Mouse (Mus musculus): ENCODE data around the gene Lypd6b. TPM values are rescaled to one million over a fixed set of nuclear protein-coding genes. Genes with fewer than 3 reads are reported as not detected.

Gene Lypd6b
- polyA plus RNA-seq, 1 experiment from 2014 or later, result 0.73 TPM

DNA sequence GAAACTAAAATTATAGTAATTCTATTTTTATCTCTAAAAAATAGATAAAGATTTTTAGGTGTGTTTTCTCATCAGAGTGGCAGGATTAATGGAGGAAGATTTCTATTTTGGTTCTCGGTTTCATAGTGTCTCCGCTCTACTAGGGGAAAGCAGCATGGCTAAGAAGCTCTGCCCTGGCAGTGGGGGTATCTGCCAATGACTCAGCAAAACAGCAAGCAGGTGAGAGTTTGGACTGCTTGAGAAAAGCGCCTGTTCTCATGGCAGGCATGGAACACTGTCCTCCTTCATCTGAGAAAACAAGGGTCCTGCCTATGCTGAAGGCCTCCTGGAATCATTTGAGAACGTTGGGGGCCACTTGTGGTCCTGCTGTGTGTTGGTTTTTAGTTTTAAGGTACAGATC lies 12.3 kb upstream of the Lypd6b start:
- Histone ChIP-seq H3K9ac (ENCODE audit: low read depth, low read length) (no peak overlapping the region), H3K4me1 (replicated peaks; ENCODE audit: control insufficient read depth, insufficient read depth, low read length) (no peaks in the 10 kb centered on the region), H3K4me3 (ENCODE audit: low read depth, low read length) (no peak overlapping the region), H3K27ac (ENCODE audit: low read depth, low read length) (no peak overlapping the region), H3K27me3 (replicated peaks; ENCODE audit: control insufficient read depth, insufficient read depth, low read length) (no peaks in the 10 kb centered on the region), H3K4me2 (replicated peaks; ENCODE audit: low read depth) (no peak overlapping the region), H3K9me3 (ENCODE audit: control insufficient read depth) (no peaks in the 10 kb centered on the region), H3K36me3 (ENCODE audit: control insufficient read depth, insufficient read depth) (no peaks in the 10 kb centered on the region)
- TF ChIP-seq CTCF (IDR thresholded peaks at IDR 0.05; ENCODE audit: low read depth), result no peak
- WGBS, result 86% methylated on average over 4 of the region's 4 CpGs
- ATAC-seq, result no peak

- Histone ChIP-seq H3K36me3 (ENCODE audit: control insufficient read depth, insufficient read depth) (no peaks in the 10 kb centered on the region), H3K9ac (ENCODE audit: low read depth, low read length) (no peak overlapping the region), H3K4me2 (replicated peaks; ENCODE audit: low read depth) (no peak overlapping the region), H3K9me3 (ENCODE audit: control insufficient read depth) (no peaks in the 10 kb centered on the region), H3K27ac (ENCODE audit: low read depth, low read length) (no peak overlapping the region), H3K4me1 (replicated peaks; ENCODE audit: control insufficient read depth, insufficient read depth, low read length) (no peaks in the 10 kb centered on the region), H3K4me3 (ENCODE audit: low read depth, low read length) (no peak overlapping the region), H3K27me3 (replicated peaks; ENCODE audit: control insufficient read depth, insufficient read depth, low read length) (no peaks in the 10 kb centered on the region)
- ATAC-seq, result no peak
- TF ChIP-seq CTCF (IDR thresholded peaks at IDR 0.05; ENCODE audit: low read depth), result peak; percentile 55
Measured at GRCm38 (mm10) chr2:49775735-49776134, 11.8 kb upstream of the Lypd6b start.

GRCm38 (mm10) chr2:49776407-49776806 lies 11.1 kb upstream of the Lypd6b start:
- no peaks in the 10 kb centered on the region for H3K4me1 ChIP-seq (replicated peaks; ENCODE audit: control insufficient read depth, insufficient read depth, low read length)
- WGBS, result 84% methylated on average over 4 of the region's 4 CpGs
- H3K27ac ChIP-seq (ENCODE audit: low read depth, low read length), result no peak overlapping the region
- no peaks in the 10 kb centered on the region for H3K36me3 ChIP-seq (ENCODE audit: control insufficient read depth, insufficient read depth)
- no peaks in the 10 kb centered on the region for H3K9me3 ChIP-seq (ENCODE audit: control insufficient read depth)
- no peaks in the 10 kb centered on the region for H3K27me3 ChIP-seq (replicated peaks; ENCODE audit: control insufficient read depth, insufficient read depth, low read length)
- ATAC-seq, result no peak
- H3K4me3 ChIP-seq (ENCODE audit: low read depth, low read length), result no peak overlapping the region
- no peak overlapping the region for H3K9ac ChIP-seq (ENCODE audit: low read depth, low read length)
- no peak overlapping the region for H3K4me2 ChIP-seq (replicated peaks; ENCODE audit: low read depth)
- TF ChIP-seq CTCF (IDR thresholded peaks at IDR 0.05; ENCODE audit: low read depth), result no peak

GRCm38 (mm10) chr2:49788051-49788418 lies 547 bp downstream of the Lypd6b start:
- peaks cover 16% of the 10 kb centered on the region; the same call in 1 of the 2 replicates for H3K27me3 ChIP-seq (replicated peaks; ENCODE audit: control insufficient read depth, insufficient read depth, low read length)
- ATAC-seq, result no peak
- no peak overlapping the region for H3K9ac ChIP-seq (ENCODE audit: low read depth, low read length)
- under 1% methylated on average over 14 of the region's 14 CpGs for WGBS
- H3K4me3 ChIP-seq (ENCODE audit: low read depth, low read length), result peak overlapping the region; percentile 60
- TF ChIP-seq CTCF (IDR thresholded peaks at IDR 0.05; ENCODE audit: low read depth), result no peak
- H3K36me3 ChIP-seq (ENCODE audit: control insufficient read depth, insufficient read depth), result no peaks in the 10 kb centered on the region
- H3K4me2 ChIP-seq (replicated peaks; ENCODE audit: low read depth), result peak overlapping the region; percentile 99
- no peaks in the 10 kb centered on the region for H3K9me3 ChIP-seq (ENCODE audit: control insufficient read depth)
- H3K4me1 ChIP-seq (replicated peaks; ENCODE audit: control insufficient read depth, insufficient read depth, low read length), result no peaks in the 10 kb centered on the region
- H3K27ac ChIP-seq (ENCODE audit: low read depth, low read length), result no peak overlapping the region

DNA sequence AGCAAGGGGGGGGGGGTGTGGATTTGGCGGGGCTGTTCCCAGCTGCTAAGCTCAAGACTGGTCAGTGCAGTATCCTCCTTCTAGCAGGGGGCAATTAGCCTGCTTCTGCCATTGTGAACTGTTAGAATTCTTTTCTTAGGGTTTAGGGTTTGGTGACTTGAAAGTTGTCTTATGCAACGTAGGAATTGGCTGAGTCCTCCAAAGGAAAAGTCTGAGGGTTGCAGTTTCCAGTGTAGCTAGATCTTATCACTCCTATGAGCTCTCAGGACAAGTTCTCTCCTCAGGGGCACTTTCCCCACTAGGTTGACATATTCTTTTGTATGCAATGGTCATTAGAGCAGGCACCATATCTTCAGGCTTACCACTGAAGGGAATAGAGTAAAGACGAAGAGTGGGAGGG lies 1.2 kb downstream of the Lypd6b start:
- no peak overlapping the region for H3K27ac ChIP-seq (ENCODE audit: low read depth, low read length)
- H3K9me3 ChIP-seq (ENCODE audit: control insufficient read depth), result no peaks in the 10 kb centered on the region
- TF ChIP-seq CTCF (IDR thresholded peaks at IDR 0.05; ENCODE audit: low read depth), result no peak
- no peak overlapping the region for H3K4me2 ChIP-seq (replicated peaks; ENCODE audit: low read depth)
- ATAC-seq, result no peak
- no peaks in the 10 kb centered on the region for H3K36me3 ChIP-seq (ENCODE audit: control insufficient read depth, insufficient read depth)
- H3K4me1 ChIP-seq (replicated peaks; ENCODE audit: control insufficient read depth, insufficient read depth, low read length), result no peaks in the 10 kb centered on the region
- peaks cover 16% of the 10 kb centered on the region; the same call in 1 of the 2 replicates for H3K27me3 ChIP-seq (replicated peaks; ENCODE audit: control insufficient read depth, insufficient read depth, low read length)
- no peak overlapping the region for H3K4me3 ChIP-seq (ENCODE audit: low read depth, low read length)
- H3K9ac ChIP-seq (ENCODE audit: low read depth, low read length), result no peak overlapping the region
- WGBS, result 36% methylated on average over 3 of the region's 3 CpGs

DNA sequence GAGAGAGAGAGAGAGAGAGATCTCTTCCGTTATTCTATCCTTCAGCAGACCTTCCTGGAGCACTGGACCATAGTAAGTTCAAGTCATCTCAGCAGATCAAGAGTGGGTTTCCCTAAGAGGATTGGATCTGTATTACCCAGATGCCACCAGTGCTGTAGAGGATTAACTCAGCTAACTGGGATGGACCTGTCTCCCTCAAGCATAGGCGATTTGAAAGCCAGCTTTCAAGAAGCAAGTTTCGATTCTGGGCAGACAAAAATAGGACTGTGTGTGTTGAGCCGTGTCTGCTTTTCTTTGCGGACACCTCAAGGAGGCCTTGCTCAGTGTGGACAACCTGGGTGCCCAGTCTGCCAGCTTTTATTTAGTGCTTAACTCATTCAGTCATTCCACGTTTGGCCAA lies 1.6 kb downstream of the Lypd6b start:
- Histone ChIP-seq H3K4me2 (replicated peaks; ENCODE audit: low read depth) (no peak overlapping the region), H3K27ac (ENCODE audit: low read depth, low read length) (no peak overlapping the region), H3K9me3 (ENCODE audit: control insufficient read depth) (no peaks in the 10 kb centered on the region), H3K9ac (ENCODE audit: low read depth, low read length) (no peak overlapping the region), H3K27me3 (replicated peaks; ENCODE audit: control insufficient read depth, insufficient read depth, low read length) (peaks cover 16% of the 10 kb centered on the region; the same call in 1 of the 2 replicates), H3K4me1 (replicated peaks; ENCODE audit: control insufficient read depth, insufficient read depth, low read length) (no peaks in the 10 kb centered on the region), H3K4me3 (ENCODE audit: low read depth, low read length) (no peak overlapping the region), H3K36me3 (ENCODE audit: control insufficient read depth, insufficient read depth) (no peaks in the 10 kb centered on the region)
- ATAC-seq, result no peak
- TF ChIP-seq CTCF (IDR thresholded peaks at IDR 0.05; ENCODE audit: low read depth), result no peak
- WGBS, result 84% methylated on average over 6 of the region's 6 CpGs

- Histone ChIP-seq H3K4me2 (replicated peaks; ENCODE audit: low read depth) (no peak overlapping the region), H3K27me3 (replicated peaks; ENCODE audit: control insufficient read depth, insufficient read depth, low read length) (peaks cover 16% of the 10 kb centered on the region; the same call in 1 of the 2 replicates), H3K9ac (ENCODE audit: low read depth, low read length) (no peak overlapping the region), H3K36me3 (ENCODE audit: control insufficient read depth, insufficient read depth) (no peaks in the 10 kb centered on the region), H3K4me1 (replicated peaks; ENCODE audit: control insufficient read depth, insufficient read depth, low read length) (no peaks in the 10 kb centered on the region), H3K9me3 (ENCODE audit: control insufficient read depth) (no peaks in the 10 kb centered on the region), H3K27ac (ENCODE audit: low read depth, low read length) (no peak overlapping the region), H3K4me3 (ENCODE audit: low read depth, low read length) (no peak overlapping the region)
- no peak for ATAC-seq
- WGBS, result 72% methylated on average over 5 of the region's 5 CpGs
- TF ChIP-seq CTCF (IDR thresholded peaks at IDR 0.05; ENCODE audit: low read depth), result no peak
Measured at GRCm38 (mm10) chr2:49789504-49789903, 2.0 kb downstream of the Lypd6b start.

Measured in intestine, postnatal 0 days (tissue).